Mouse (Mus musculus) heart, adult 2 months (tissue): ENCODE measurements around the gene Jsrp1. TPM values are rescaled to one million over a fixed set of nuclear protein-coding genes. Genes with fewer than 3 reads are reported as not detected.

Experiments
- DNase-seq, 2 experiments: peaks; one replicate each; pipeline ENCODE4 v3.0.0; 2021
- H3K27ac ChIP-seq: fragments of 200-600 bp; 2 replicates; pipeline ENCODE4 v1.8.1; 2022
- H3K27me3 ChIP-seq: fragments of 200-500 bp; 2 replicates; pipeline ENCODE4 v1.6.1; 2012; ENCODE audit warnings: mild to moderate bottlenecking, low read length, inconsistent platforms, mixed read lengths; ENCODE audit not compliant: control insufficient read depth, insufficient read depth
- H3K36me3 ChIP-seq: fragments of 200-500 bp; 2 replicates; pipeline ENCODE4 v1.6.1; 2012; ENCODE audit warnings: low read length, inconsistent platforms; ENCODE audit not compliant: control insufficient read depth, insufficient read depth
- H3K4me1 ChIP-seq: fragments of 200-500 bp; 2 replicates; pipeline ENCODE4 v1.6.1; 2011; ENCODE audit warnings: low read length; ENCODE audit not compliant: control insufficient read depth, insufficient read depth
- H3K4me3 ChIP-seq: fragments of 200-600 bp; 2 replicates; pipeline ENCODE4 v1.8.1; 2022
- H3K79me2 ChIP-seq: fragments of 200-500 bp; replicated peaks from 2 replicates; pipeline ENCODE4 v1.6.1; 2012; ENCODE audit warnings: mild to moderate bottlenecking, inconsistent platforms, low read length, moderate library complexity, mixed read lengths; ENCODE audit not compliant: control insufficient read depth, insufficient read depth
- H3K9ac ChIP-seq: fragments of 200-500 bp; 2 replicates; pipeline ENCODE4 v1.6.1; 2012; ENCODE audit warnings: low read depth, mild to moderate bottlenecking, control low read depth, inconsistent platforms, low read length, mixed read lengths
- CTCF ChIP-seq: fragments of 200-600 bp; IDR thresholded peaks from 2 replicates; pipeline ENCODE4 v1.8.1; 2022; ENCODE audit warnings: antibody characterized with exemption, mild to moderate bottlenecking, moderate library complexity
- EP300 ChIP-seq: fragments of 200-500 bp; IDR thresholded peaks from 2 replicates; pipeline ENCODE4 v1.6.1; 2011; ENCODE audit warnings: low read depth, low read length, control low read depth; ENCODE audit not compliant: insufficient read depth
- POLR2A ChIP-seq: fragments of 200-500 bp; IDR thresholded peaks from 2 replicates; pipeline ENCODE4 v1.6.1; 2011; ENCODE audit warnings: mild to moderate bottlenecking, low read depth, low read length, control low read depth; ENCODE audit not compliant: insufficient read depth
- WGBS: fragments of 180-500 bp; shearing (Covaris S2); methylation state at CpG from one replicate; pipeline ENCODE4 v1.1.7; 2018; 5-methylcytosine and 5-hydroxymethylcytosine counted together
- intact Hi-C: fragments of 180-260 bp; cut with DNase I; formaldehyde crosslinking; loops from one replicate; pipeline ENCODE4 v1.15.1; 2025
- polyA plus RNA-seq: library from polyadenylated mRNA; depleted of rRNA; stranded (reverse); fragments of >200 nt; gene quantifications from 2 replicates; pipeline ENCODE4 v1.2.3, GENCODE M21; 2012
- total RNA-seq, 2 experiments: library from RNA; stranded (reverse); gene quantifications; 2 replicates each; pipeline ENCODE4 v1.2.3; 2021

Jsrp1 gene
- total and polyA plus RNA-seq, 3 experiments = 0.21 to 1.1 (median 0.25) TPM

GRCm38 (mm10) chr10:80787517-80787916 lies 25.8 kb downstream of the Jsrp1 start:
- H3K4me3 ChIP-seq = no peak overlapping the region; the same call in 1 of the 2 replicates
- peak overlapping the region; percentile 78 for H3K27ac ChIP-seq
- TF ChIP-seq POLR2A (no peak), EP300 (peak; percentile 85; the same call in 1 of the 2 replicates)
- intact Hi-C loops = no loop called here
- H3K9ac ChIP-seq = peak overlapping the region; percentile 27; the same call in 1 of the 2 replicates
- no peaks in the 10 kb centered on the region for H3K27me3 ChIP-seq
- 47% methylated on average over 2 of the region's 2 CpGs for WGBS
- no peaks in the 10 kb centered on the region; the same call in 1 of the 2 replicates for H3K4me1 ChIP-seq
- no peaks in the 10 kb centered on the region for H3K36me3 ChIP-seq
- DNase-seq = peak in 1 of 2 experiments; percentile 70
- no peaks in the 10 kb centered on the region for H3K79me2 ChIP-seq

- Histone ChIP-seq H3K36me3 (no peaks in the 10 kb centered on the region), H3K27ac (no peak overlapping the region), H3K4me3 (no peak overlapping the region), H3K79me2 (no peaks in the 10 kb centered on the region), H3K9ac (no peak overlapping the region), H3K4me1 (no peaks in the 10 kb centered on the region; the same call in 1 of the 2 replicates), H3K27me3 (no peaks in the 10 kb centered on the region)
- no peak for DNase-seq
- TF ChIP-seq EP300 (no peak), CTCF (no peak)
- WGBS = 85% methylated on average over 11 of the region's 11 CpGs
- intact Hi-C loops = no loop called here
Observed at GRCm38 (mm10) chr10:80785963-80786362, 27.3 kb downstream of the Jsrp1 start.

GRCm38 (mm10) chr10:80784871-80785270 lies 28.4 kb downstream of the Jsrp1 start:
- intact Hi-C loops = no loop called here
- TF ChIP-seq POLR2A = no peak
- TF ChIP-seq CTCF = no peak
- no peak for TF ChIP-seq EP300
- WGBS = 55% methylated on average over 12 of the region's 12 CpGs

GRCm38 (mm10) chr10:80784302-80784701 lies 29.0 kb downstream of the Jsrp1 start:
- no peak for TF ChIP-seq POLR2A
- no peak for TF ChIP-seq EP300
- TF ChIP-seq CTCF = no peak
- no peaks in the 10 kb centered on the region; the same call in 1 of the 2 replicates for H3K4me1 ChIP-seq
- WGBS = 97% methylated on average over 2 of the region's 2 CpGs
- intact Hi-C loops = no loop called here
- no peaks in the 10 kb centered on the region for H3K36me3 ChIP-seq
- no peak overlapping the region for H3K9ac ChIP-seq
- H3K79me2 ChIP-seq = no peaks in the 10 kb centered on the region
- no peak for DNase-seq
- H3K4me3 ChIP-seq = no peak overlapping the region
- H3K27me3 ChIP-seq = no peaks in the 10 kb centered on the region
- H3K27ac ChIP-seq = peak overlapping the region; percentile 27

More at GRCm38 (mm10) chr10:80784871-80785270, 28.4 kb downstream of the Jsrp1 start:
- DNase-seq = peak in 1 of 2 experiments; percentile 55
- Histone ChIP-seq H3K4me3 (no peak overlapping the region), H3K4me1 (no peaks in the 10 kb centered on the region; the same call in 1 of the 2 replicates), H3K27me3 (no peaks in the 10 kb centered on the region), H3K9ac (no peak overlapping the region), H3K36me3 (no peaks in the 10 kb centered on the region), H3K27ac (peak overlapping the region; percentile 60), H3K79me2 (no peaks in the 10 kb centered on the region)

- no peak overlapping the region for H3K27ac ChIP-seq
- H3K9ac ChIP-seq = no peak overlapping the region
- no peak for TF ChIP-seq CTCF
- no peak for TF ChIP-seq EP300
- TF ChIP-seq POLR2A = no peak
- no peaks in the 10 kb centered on the region for H3K27me3 ChIP-seq
- no peaks in the 10 kb centered on the region for H3K79me2 ChIP-seq
- intact Hi-C loops = no loop called here
- H3K4me3 ChIP-seq = no peak overlapping the region
- no peaks in the 10 kb centered on the region for H3K36me3 ChIP-seq
- DNase-seq = no peak
- H3K4me1 ChIP-seq = peaks cover 6% of the 10 kb centered on the region
Observed at GRCm38 (mm10) chr10:80779565-80779964, 33.7 kb downstream of the Jsrp1 start.

GRCm38 (mm10) chr10:80777123-80777522 lies 36.2 kb downstream of the Jsrp1 start:
- DNase-seq = no peak
- WGBS = 62% methylated on average over 5 of the region's 5 CpGs
- intact Hi-C loops = no loop called here

More at GRCm38 (mm10) chr10:80777123-80777522, 36.2 kb downstream of the Jsrp1 start:
- Histone ChIP-seq H3K27me3 (no peaks in the 10 kb centered on the region), H3K4me3 (no peak overlapping the region), H3K36me3 (peaks cover 2% of the 10 kb centered on the region; the same call in 1 of the 2 replicates), H3K9ac (no peak overlapping the region), H3K4me1 (peaks cover 14% of the 10 kb centered on the region), H3K27ac (no peak overlapping the region), H3K79me2 (no peaks in the 10 kb centered on the region)
- no peak for TF ChIP-seq CTCF
- no peak for TF ChIP-seq EP300
- TF ChIP-seq POLR2A = no peak
